Mouse (Mus musculus) erythroblast, embryonic 14.5 days (primary cell): ENCODE results near the gene Lrp4. TPM values are rescaled to one million over a fixed set of nuclear protein-coding genes. Genes with fewer than 3 reads are reported as not detected.
A peak's percentile ranks its signal among the peaks of the same experiment; 100 is the strongest.

ENCODE experiments used
- H3K27me3 ChIP-seq: 2 replicates; pipeline ENCODE4 v1.6.1; 2012; ENCODE audit warnings: inconsistent platforms; ENCODE audit not compliant: control insufficient read depth
- H3K36me3 ChIP-seq: 2 replicates; pipeline ENCODE4 v1.6.1; 2012; ENCODE audit warnings: mild to moderate bottlenecking, inconsistent platforms; ENCODE audit not compliant: control insufficient read depth
- H3K4me1 ChIP-seq: 2 replicates; pipeline ENCODE4 v1.6.1; 2012; ENCODE audit warnings: inconsistent platforms; ENCODE audit not compliant: control insufficient read depth
- H3K4me3 ChIP-seq: replicated peaks from 2 replicates; pipeline ENCODE3; 2012; ENCODE audit warnings: moderate library complexity, mild to moderate bottlenecking, inconsistent platforms
- H3K9me3 ChIP-seq: 2 replicates; pipeline ENCODE4 v1.6.1; 2012; ENCODE audit warnings: low read length, inconsistent platforms, mixed read lengths; ENCODE audit not compliant: control insufficient read depth
- GATA1 ChIP-seq: IDR thresholded peaks from 2 replicates; pipeline ENCODE4 v1.6.1; 2012; ENCODE audit warnings: low read length, inconsistent platforms, mixed read lengths
- TAL1 ChIP-seq: IDR thresholded peaks from 3 replicates; pipeline ENCODE4 v1.6.1; 2012; ENCODE audit warnings: low read length, inconsistent platforms, mixed read lengths
- polyA plus RNA-seq: library from polyadenylated mRNA; stranded (reverse); fragments of >175 nt; gene quantifications from 2 replicates; pipeline ENCODE4 v1.2.3, GENCODE M21; 2012

The Lrp4 gene
- polyA plus RNA-seq, 1 experiment = not detected

- Histone ChIP-seq H3K36me3 (no peaks in the 10 kb centered on the region), H3K4me1 (peaks cover 8% of the 10 kb centered on the region), H3K9me3 (no peaks in the 10 kb centered on the region), H3K4me3 (peak within 1 kb of the TSS; percentile 68), H3K27me3 (no peaks in the 10 kb centered on the region)
- TF ChIP-seq TAL1 = no peak
- no peak for TF ChIP-seq GATA1
Measured at GRCm38 (mm10) chr2:91444286-91444892, 12.9 kb upstream of the Lrp4 start, which contains the start of gene 1110051M20Rik. Gene 1110051M20Rik, minus strand, starts transcription at chr2:91444704.

- peaks cover 12% of the 10 kb centered on the region for H3K27me3 ChIP-seq
- no peak for TF ChIP-seq GATA1
- H3K4me1 ChIP-seq = peaks cover 8% of the 10 kb centered on the region
Measured at GRCm38 (mm10) chr2:91449662-91450061, 7.6 kb upstream of the Lrp4 start.

DNA sequence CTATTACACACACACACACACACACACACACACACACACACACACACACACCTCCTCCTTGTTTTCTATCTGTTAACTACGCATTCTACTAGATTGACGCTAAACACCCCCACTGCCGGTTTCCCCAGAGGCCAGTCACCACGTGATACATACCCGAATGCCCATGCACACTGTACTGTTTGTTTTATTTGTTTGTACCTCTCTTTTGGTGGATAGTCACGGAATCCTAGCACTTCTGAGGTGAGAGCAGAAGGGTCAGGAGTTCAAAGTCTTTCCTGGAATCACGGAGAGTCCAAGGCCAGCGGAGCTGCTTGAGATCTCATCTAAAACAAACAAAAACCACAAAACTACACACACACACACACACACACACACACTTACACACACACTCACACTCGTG is 7.0 kb upstream of the Lrp4 start:
- Histone ChIP-seq H3K4me1 (peaks cover 8% of the 10 kb centered on the region), H3K27me3 (peaks cover 18% of the 10 kb centered on the region), H3K9me3 (no peaks in the 10 kb centered on the region), H3K4me3 (no peak overlapping the region), H3K36me3 (no peaks in the 10 kb centered on the region)
- no peak for TF ChIP-seq TAL1
- no peak for TF ChIP-seq GATA1

More at GRCm38 (mm10) chr2:91449662-91450061, 7.6 kb upstream of the Lrp4 start:
- Histone ChIP-seq H3K9me3 (no peaks in the 10 kb centered on the region), H3K4me3 (no peak overlapping the region), H3K36me3 (no peaks in the 10 kb centered on the region)

DNA sequence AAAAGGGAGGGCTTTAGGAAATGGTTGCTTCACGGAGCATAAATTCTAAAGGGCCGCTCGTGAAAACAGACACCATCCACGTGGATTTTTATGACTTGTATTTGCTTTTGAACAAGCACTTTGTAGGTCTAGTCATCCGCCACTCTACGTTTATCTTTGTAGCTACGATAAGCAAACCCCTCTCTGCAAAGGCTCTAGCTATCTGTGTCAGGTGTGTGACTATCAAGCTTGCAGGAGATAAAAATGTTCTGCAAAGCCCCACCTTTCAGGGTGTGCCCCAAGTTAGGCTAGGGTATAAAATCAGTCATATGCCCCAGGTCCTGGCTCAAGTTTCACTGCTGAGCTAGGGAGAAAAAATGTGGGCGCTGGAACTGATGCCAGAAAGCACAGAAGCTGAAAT is 4.7 kb upstream of the Lrp4 start:
- Histone ChIP-seq H3K9me3 (no peaks in the 10 kb centered on the region), H3K4me3 (no peak overlapping the region), H3K4me1 (peaks cover 21% of the 10 kb centered on the region), H3K27me3 (peaks cover 42% of the 10 kb centered on the region), H3K36me3 (no peaks in the 10 kb centered on the region)
- TF ChIP-seq TAL1 = no peak
- TF ChIP-seq GATA1 = no peak

- Histone ChIP-seq H3K36me3 (no peaks in the 10 kb centered on the region), H3K4me1 (peaks cover 28% of the 10 kb centered on the region), H3K27me3 (peaks cover 49% of the 10 kb centered on the region), H3K4me3 (no peak overlapping the region), H3K9me3 (peaks cover 4% of the 10 kb centered on the region; the same call in 1 of the 2 replicates)
- TF ChIP-seq GATA1 (no peak), TAL1 (no peak)
Measured at GRCm38 (mm10) chr2:91453231-91454075, 3.9 kb upstream of the Lrp4 start.

GRCm38 (mm10) chr2:91454434-91454833 is 2.9 kb upstream of the Lrp4 start:
- H3K4me3 ChIP-seq = no peak overlapping the region

DNA sequence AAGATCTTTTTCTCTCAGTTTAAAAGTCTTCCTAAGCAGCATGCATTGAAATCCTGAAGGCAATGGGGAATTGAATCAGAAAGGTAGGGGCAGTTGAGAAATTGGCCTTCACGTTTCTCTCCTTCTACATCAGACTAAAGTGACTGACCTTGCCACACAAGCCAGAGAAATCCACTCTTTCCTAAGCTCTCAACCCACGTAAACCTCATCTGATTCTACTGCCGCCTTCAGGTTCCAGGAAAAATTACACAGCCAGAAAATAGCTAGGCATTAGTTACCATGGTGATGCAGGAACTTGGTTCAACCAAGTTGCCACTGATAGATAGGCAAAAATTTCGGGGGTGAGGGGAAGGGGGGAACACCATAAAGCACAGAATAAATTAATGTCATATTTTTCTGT is 1.5 kb upstream of the Lrp4 start:
- no peak for TF ChIP-seq TAL1
- no peak for TF ChIP-seq GATA1
- H3K27me3 ChIP-seq = peaks cover 73% of the 10 kb centered on the region
- H3K9me3 ChIP-seq = peaks cover 11% of the 10 kb centered on the region
- H3K4me1 ChIP-seq = peaks cover 28% of the 10 kb centered on the region
- no peak overlapping the region for H3K4me3 ChIP-seq
- no peaks in the 10 kb centered on the region for H3K36me3 ChIP-seq

More at GRCm38 (mm10) chr2:91454434-91454833, 2.9 kb upstream of the Lrp4 start:
- Histone ChIP-seq H3K36me3 (no peaks in the 10 kb centered on the region), H3K9me3 (peaks cover 4% of the 10 kb centered on the region; the same call in 1 of the 2 replicates), H3K4me1 (peaks cover 28% of the 10 kb centered on the region), H3K27me3 (peaks cover 59% of the 10 kb centered on the region)
- no peak for TF ChIP-seq TAL1
- TF ChIP-seq GATA1 = no peak

- peaks cover 81% of the 10 kb centered on the region for H3K27me3 ChIP-seq
Measured at GRCm38 (mm10) chr2:91456491-91457100, 715 bp upstream of the Lrp4 start.

More at GRCm38 (mm10) chr2:91456491-91457100, 715 bp upstream of the Lrp4 start:
- H3K4me1 ChIP-seq = peaks cover 28% of the 10 kb centered on the region
- no peak for TF ChIP-seq TAL1
- TF ChIP-seq GATA1 = no peak
- H3K4me3 ChIP-seq = peak overlapping the region; percentile 58
- H3K36me3 ChIP-seq = no peaks in the 10 kb centered on the region
- H3K9me3 ChIP-seq = peaks cover 11% of the 10 kb centered on the region
